Mouse (Mus musculus) mouse embryonic stem cell (cell line): Measurements from ENCODE around the gene Tmcc2.
"Not testable (repeated sequence)": the region's sequence is repeated elsewhere in the genome, so short reads cannot be mapped to it uniquely, and the experiment has no call there.

Experiments used
- in situ Hi-C, 2 experiments: fragments of 300-500 bp; cut with MboI; formaldehyde crosslinking; loops; 1 replicate in 1 of 2; 3 replicates in 1 of 2; pipeline ENCODE4 v1.14.3; 2019 to 2020; ENCODE audit warnings: low sequenced_read_pairs in 2 of 2, low pct_unique_long_range_greater_than_20kb in 1 of 2, mixed read lengths in 1 of 2; ENCODE audit not compliant: unreplicated experiment in 1 of 2

The Tmcc2 gene

DNA sequence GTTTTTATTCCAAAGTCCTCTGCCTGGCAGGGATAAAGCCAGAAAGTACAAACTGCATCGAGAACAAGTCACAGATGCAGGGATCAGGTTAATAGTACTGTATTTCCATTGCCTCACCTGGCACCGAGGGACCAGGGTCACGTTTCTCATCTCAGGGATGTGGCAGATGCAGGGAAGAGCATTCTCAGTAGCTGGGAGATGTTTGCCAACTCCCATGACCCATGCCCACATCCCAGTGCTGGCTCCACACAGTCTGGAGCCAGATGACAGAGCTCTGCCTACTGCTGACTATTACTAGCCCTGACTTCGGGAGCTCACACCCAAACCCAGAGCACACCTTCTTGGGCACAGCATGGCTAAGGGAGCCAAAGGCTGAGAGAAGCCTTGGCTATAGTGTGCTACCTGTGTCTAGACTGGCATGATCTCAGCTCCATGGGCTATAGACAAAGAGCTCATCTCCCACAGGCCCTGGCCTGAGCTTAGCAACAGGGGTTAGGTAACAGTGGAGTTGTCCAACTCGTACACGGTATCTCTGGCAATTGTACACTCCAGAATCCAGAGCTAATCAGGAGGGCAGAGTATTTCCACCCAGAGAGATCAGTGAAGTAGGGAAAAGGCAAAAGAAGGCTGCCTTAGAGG, 18.1 kb downstream of the Tmcc2 start:
- in situ Hi-C loops = no loop called here

DNA sequence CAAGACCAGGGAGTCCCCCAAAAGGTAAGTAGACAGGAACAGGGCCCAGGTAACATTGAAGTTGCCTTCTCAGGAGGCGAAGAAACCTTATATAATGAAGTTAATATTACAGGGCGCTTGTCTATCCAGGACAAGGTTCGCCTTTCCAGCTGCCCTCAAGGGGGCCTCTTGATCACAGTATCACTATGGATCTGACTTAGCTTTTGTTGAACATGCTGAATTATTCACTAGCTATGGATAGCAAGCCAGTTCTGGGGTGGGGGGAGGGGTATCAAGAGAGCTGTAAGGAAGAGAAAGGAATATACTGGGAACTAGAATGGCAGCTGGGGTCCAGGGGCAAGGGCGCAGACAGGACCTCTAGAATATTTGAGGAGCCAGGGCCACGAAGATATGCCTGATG, 18.7 kb downstream of the Tmcc2 start:
- in situ Hi-C loops = no loop called here

DNA sequence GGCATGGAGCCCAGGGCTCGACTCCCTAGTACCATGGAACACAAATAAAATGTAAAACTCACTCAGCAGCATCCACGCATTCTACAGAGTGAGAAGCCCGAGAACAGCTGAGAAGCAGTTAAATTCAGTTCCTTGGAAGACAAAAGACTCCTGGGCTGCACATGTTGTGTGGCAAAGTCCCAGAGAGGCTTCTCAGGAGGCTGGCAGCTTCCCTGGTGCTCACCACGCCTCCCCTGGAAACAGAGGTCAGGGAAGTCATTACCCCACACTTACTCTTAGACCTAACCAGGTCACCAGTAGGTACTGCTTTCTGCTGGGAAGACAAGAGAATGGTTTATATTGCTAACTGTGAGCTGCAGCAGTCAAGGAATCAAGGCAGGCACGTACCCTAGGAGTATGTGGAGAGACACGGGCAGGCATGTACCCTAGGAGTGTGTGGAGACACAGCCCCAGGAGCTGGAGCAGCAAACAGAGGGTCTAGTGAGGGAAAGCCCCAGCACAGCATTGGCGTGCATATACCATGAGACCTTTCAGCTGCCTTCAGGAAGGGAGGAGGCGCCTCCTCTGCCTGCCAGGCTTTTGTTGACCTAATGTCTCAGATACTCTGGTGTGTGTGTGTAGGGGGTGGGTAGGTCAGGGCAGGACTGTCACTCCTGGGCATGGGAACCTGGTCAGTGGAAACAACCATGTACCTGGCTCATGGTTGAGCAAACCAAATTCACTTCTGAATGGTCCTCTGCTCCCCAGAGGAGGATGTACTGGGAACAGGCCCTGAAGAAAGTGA, 19.6 kb downstream of the Tmcc2 start:
- in situ Hi-C loops = no loop called here

DNA sequence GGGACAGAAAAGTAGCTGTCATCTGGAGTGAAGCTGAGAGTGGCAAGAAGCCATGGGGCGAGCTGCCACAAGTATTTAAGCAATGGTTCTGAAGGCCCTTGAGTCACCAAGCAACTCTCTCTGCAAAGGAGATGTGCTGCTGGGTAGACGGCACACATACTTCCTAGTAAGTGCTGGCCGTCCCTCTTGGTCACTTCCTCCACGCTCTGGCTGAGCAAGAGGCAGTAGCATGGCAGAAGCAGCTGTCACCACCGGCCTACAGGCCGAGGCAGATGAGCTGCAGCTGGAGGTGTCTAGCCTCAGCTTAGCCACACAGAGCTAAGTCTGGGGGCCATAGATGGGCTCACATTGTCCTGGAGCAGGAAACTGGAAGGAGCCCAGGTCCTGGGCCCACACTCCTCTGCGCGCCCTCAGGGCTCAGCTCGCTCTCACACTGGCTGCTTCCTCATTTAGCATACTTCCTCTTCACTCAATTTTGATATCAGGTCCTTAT, 20.4 kb downstream of the Tmcc2 start:
- in situ Hi-C loops = no loop called here

DNA sequence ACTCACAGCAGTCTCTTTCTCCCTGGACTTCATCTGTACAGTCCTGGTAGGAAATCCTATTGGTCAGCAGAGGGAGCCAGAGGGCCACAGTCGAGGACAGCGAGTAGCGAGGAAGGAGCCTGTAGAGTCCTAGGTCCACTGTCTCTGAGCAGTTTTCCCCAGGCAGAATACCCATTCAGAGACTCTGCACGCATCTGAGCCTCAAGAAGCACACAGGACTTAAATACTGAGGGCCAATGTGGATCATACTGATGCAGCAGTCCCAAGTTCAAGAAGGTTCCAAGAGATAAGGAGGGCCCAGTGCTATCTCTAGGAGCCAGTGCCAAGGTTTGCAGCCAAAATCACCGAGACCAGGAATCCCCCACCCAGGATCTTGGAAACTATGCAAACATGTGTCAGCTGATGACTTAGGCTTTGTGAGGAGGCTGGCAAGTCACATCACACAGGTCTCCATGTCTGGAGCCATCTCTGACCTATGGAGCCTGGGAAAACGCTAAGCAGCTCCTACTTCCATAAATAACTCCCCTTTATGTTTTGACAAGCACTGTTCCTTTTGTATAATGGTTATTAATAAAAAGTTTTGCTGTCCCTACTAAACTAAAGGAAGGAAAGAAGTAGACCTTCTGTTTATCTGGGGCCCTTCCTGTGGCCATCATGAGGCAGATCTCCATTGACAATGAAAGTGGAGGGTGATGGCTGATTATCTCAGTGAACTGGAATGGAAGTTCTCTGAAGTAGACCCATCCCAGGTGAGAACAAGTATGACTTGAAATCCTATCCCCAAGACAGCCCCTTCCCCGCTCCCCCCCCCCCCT, 23.2 kb downstream of the Tmcc2 start:
- in situ Hi-C loops = loop anchor here (10.0 kb wide), 3 partner anchors 127 to 227 kb away; no protein-coding TSS in a partner anchor

DNA sequence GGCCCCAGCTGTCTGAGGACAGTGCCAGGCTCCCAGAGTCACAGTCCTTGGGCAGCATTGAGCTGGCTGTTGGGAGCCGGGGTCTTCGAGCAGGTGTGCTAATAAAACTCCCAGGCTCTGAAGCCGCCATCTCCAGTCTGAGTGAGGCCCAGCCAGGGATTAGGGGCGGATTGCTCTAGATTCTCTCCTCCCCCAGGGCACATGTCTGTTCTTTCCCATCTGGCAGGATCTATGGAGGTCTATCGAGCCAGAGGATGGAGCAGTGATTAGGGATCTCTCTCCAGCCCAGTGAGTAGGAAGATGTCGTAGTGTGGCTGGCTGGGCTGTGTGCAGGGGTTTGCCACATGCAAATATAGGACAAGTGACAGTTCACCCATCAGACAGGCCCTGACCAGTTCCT, 24.1 kb downstream of the Tmcc2 start:
- in situ Hi-C loops = loop anchor here (10.0 kb wide), 3 partner anchors 128 to 228 kb away; no protein-coding TSS in a partner anchor

DNA sequence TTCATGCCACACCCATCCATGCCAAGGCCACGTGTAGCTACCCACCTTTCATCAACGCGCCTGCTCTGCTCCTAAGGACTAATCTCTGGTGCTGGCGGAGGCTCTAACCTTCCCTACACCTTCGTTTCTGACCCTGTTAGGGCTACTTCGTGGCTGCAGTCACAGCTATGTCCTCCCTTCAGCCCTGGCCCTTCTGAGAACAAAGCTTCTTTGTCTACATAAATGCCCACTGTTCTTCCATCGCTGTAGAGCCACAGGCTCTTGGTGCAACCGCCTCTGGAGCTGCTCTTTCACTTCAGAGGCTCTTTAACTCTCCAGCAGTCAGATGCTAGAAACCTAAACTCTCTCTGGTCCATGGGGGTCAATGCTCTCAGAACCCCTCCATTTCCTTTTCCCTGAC, 24.8 kb downstream of the Tmcc2 start:
- in situ Hi-C loops = loop anchor here (10.0 kb wide), 3 partner anchors 129 to 229 kb away; no protein-coding TSS in a partner anchor

DNA sequence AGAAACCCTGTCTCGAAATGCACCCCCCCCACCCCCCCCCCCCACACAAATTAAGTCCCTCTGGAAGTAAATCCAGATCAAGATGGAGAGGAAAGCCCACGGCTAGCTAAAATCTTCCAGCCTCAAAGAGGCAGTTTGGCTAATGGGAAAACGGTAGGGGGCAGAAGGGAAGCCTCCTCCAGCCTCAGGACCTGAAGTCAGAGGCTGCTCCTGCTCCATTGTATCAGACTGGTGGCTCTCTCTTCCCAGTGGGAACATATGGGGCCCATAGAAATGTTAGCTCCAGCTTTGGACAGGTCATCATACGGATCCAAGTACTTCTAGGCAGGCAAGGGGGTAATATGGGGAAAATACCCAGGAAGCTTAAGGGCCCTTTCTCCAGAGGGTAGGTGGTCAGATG, 25.4 kb downstream of the Tmcc2 start:
- in situ Hi-C loops = loop anchor here (10.0 kb wide), 3 partner anchors 129 to 229 kb away; no protein-coding TSS in a partner anchor

DNA sequence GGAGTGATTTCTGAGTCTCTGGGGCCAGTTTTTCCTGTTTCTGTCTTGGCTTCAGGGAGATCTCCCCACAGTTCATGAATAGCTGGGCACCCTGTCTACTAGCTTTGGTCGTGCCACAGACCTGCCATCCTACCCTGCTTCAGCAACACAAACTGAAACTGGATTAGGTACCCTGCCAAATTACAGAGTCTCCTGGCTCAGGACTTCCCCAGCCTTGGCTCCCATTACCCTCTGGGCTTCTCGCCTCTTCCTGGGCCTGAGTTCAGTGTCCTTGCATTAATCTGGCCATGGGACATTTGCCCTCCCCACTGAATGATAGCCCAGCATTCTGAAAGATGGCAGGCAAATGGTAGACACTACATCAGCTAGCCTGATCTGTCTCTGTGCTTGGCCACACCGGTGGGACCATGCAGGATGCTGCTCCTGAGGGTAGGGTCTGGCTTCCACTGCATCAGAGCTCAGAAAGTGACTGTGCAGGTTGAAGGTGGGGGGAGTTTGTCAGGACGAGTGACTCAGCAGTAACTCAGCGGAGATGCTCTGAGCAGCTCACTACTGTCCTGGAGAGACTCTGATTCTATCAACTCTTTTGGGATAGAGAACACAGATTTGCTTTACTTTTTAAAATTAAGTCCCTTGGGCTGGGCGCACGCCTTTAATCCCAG, 26.1 kb downstream of the Tmcc2 start:
- in situ Hi-C loops = loop anchor here (10.0 kb wide), 3 partner anchors 130 to 230 kb away; no protein-coding TSS in a partner anchor

DNA sequence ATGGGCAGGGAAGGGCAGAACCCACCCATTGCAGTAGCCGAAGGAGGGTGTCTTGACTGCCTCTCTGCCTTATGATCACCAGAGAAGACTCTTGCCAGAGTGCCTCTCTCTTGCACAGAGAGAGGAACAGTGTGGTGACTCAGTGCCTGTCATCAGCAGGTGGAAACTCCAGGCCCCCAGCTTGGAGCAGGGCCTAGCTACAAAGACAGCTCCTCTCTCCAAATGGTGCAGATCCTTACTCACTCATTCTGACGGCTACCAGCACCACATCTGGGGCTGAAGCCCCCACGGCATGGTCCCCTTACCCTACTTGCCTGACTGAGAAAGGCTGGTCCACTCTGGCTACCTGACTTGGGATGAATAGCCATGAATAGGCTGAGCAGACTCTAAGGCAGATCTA, 26.7 kb downstream of the Tmcc2 start:
- in situ Hi-C loops = loop anchor here (10.0 kb wide), 3 partner anchors 130 to 230 kb away; no protein-coding TSS in a partner anchor

DNA sequence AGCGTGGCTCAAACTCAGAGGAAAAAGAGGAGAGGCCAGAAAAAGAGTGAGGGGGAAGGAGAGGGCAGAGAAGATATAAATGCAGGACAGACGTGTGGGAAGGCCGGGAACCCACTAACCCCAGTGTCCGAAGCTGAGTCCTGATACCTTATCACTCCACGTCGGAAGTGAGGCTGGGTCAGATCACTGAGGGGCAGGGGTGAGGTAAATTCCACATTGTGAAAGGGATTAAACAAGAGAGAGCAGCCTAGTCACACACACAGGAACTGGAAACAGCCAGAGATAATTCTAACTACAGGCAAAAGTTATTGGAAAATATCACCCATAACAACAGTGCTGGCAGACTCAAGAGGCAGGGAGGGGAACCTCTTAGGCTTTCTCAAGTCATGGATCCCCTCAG, 29.1 kb downstream of the Tmcc2 start:
- in situ Hi-C loops = loop anchor here (10.0 kb wide), 3 partner anchors 133 to 233 kb away; no protein-coding TSS in a partner anchor

DNA sequence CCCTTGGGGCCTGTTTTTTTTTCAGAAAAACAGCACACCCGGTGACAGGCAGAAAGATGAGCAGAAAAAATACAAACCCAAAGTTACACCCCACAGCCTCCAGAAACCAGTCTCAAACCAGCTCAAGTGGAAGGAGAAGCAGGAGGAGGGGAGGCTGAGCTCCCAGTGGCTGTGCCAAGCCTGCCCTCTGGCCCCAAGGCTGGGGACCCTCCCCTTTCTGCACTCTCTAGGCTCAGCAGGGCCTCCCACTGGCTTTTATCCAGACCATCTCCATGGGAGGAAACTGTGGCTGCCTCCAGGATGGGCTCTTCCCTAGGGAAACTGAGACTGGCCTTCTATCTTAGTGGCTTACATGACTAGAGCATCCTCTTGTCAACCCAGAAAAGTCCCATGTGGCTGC, 34.2 kb downstream of the Tmcc2 start:
- in situ Hi-C loops = no loop called here

DNA sequence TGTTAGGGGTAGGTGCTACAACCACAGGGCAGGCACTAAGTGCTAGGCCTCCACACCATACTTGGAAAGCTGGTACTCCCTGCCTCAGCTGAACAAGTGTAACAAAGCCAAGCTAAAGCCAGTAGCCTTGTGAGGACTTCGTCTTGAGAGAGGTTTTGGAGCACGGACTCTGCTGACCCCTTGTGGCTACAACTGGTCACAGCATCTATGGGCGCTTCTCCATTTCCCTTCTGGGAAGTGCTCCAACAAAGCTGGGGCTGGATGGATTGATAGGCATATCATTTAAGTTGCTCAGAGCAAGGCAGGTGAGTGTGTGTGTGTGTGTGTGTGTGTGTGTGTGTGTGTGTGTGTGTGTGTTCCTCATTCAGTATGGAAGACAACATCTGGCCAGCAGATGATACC, 35.2 kb downstream of the Tmcc2 start:
- in situ Hi-C loops = no loop called here

DNA sequence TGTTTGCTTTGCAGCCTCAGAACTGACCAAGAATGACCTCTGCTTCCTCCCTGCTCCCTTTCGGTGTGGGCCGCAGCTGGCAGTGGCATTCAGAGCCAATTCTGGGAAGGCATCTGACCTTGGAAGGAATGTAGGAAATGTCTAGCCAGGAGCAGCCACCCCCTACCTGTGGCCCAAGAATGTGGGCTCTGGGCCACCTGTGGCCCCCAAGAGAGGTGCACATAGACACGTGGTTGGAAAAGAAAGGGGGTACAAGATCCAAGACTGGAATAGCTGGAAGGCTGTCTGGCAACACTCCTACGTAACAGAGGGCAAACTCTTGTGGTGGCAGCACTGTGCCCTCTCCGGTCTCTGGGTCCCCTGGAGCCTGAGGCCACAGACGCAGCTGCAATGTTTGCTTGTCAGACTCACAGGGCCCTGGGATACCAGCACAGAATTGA, 35.9 kb downstream of the Tmcc2 start:
- in situ Hi-C loops = no loop called here

DNA sequence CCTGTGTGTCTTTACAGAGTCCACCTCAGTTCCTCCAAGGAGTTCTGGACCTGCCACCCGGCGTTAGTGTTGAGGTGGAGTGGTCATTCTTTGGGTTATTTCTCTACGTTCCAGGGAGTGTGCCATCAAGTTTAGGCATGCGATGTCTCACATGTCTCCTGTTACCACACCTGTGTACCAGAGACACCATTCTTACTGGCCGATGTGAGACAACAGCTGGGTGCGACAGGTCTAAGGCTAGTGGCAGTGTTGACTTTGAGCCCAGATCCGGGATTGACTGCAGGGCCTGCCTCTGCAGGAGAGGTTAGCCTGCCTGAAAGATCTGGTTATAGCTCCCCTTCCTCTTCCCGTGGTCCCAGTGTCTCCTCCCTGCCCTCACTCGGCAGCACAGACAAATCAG, 36.8 kb downstream of the Tmcc2 start:
- in situ Hi-C loops = loop anchor here (5.0 kb wide), 2 partner anchors 42 to 47 kb away; no protein-coding TSS in a partner anchor

DNA sequence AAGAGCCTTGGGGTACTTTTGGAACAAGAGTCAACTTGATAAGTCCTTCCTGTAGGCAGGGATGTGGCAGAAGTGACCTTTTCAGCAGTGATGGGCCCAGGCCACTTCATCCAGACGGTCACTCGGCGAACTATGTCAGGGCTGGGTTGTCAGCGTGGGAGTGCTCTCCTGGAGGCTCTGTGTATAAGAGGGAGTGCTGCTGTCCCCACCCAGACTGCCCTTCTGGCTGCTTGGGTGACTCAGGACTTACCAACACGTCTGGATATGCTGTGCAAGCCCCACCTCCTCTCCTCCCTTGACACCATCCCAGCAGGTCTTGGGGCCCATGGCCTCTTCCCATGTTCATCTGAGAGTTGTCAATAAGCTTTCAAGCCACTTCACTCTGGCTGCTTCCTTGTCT, 37.7 kb downstream of the Tmcc2 start:
- in situ Hi-C loops = loop anchor here (5.0 kb wide), 2 partner anchors 41 to 46 kb away; no protein-coding TSS in a partner anchor

DNA sequence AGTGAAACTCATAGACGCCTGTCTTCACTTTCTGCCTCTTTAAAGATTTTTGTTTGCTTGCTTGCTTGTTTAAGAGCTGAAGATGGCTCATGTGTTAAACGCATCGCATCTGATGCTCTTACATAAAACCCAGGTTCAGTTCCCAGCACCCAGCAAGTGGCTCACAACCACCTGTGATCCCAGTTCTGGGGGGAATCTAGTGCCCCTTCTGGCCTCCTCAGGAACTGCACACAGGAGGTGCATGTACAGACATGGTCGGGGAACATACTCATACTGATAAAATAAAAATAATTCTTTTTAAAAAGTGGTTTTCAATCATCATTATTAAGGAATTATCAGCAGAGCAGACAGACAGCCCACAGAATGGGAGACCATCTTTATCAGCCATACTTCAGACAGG, 40.0 kb downstream of the Tmcc2 start:
- in situ Hi-C loops = loop anchor here (5.0 kb wide), 2 partner anchors 39 to 44 kb away; no protein-coding TSS in a partner anchor

DNA sequence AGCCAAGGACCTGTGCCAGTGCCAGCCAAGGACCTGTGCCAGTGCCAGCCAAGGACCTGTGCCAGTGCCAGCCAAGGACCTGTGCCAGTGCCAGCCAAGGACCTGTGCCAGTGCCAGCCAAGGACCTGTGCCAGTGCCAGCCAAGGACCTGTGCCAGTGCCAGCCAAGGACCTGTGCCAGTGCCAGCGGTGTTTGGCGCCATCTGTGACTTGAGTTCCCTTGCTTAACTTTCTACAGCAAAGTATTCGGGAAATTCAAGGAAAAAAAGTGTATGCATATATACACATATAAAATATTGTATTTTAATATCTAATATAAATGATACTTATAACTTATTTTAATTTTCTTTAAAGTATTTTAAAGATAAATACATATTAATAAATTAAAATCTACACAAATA, 41.5 kb downstream of the Tmcc2 start:
- in situ Hi-C loops = not testable (repeated sequence)
